Comparison of ENCODE assay signal across 15 mouse cellular contexts in genomic region chr9:42229465-42230110, GRCm38 (mm10). TPM values are rescaled to one million over a fixed set of nuclear protein-coding genes. Genes with fewer than 3 reads are reported as not detected.
DNase-seq lines count a peak whose midpoint lies in the region; ATAC-seq lines count a peak whose summit lies in the region.
"Had no signal": no experiment of that assay in that cellular context is flagged by ENCODE, and none has a peak within 500 bp of the region (broad histone marks: within the 10 kb centered on the region; RNA-seq: fewer than 3 reads in every experiment).

No protein-coding gene starts in this region.

- H3K27me3 ChIP-seq in hindbrain, embryonic 10.5 days (ENCODE audit: insufficient read depth, poor library complexity, severe bottlenecking): no peaks in the 10 kb centered on the region
- H3K27me3 ChIP-seq in hindbrain, embryonic 14.5 days (ENCODE audit: control insufficient read depth, insufficient read depth, low read length): no peaks in the 10 kb centered on the region
- no peaks in the 10 kb centered on the region for H3K27me3 ChIP-seq in forebrain, embryonic 15.5 days

- no peaks in the 10 kb centered on the region for H3K36me3 ChIP-seq in hindbrain, embryonic 10.5 days
- H3K36me3 ChIP-seq in hindbrain, embryonic 14.5 days (replicated peaks; ENCODE audit: control insufficient read depth, insufficient read depth): no peaks in the 10 kb centered on the region
- no peaks in the 10 kb centered on the region for H3K36me3 ChIP-seq in forebrain, embryonic 15.5 days

- no peak for ATAC-seq in hindbrain, embryonic 14.5 days (ENCODE audit: low FRiP score)
- ATAC-seq in forebrain, embryonic 15.5 days (replicated peaks): no peak

- H3K27ac ChIP-seq in hindbrain, embryonic 10.5 days: peak overlapping the region; percentile 77
- H3K27ac ChIP-seq in hindbrain, embryonic 14.5 days: no peak overlapping the region
- H3K27ac ChIP-seq in forebrain, embryonic 15.5 days (replicated peaks): peak overlapping the region; percentile 46
- H3K27ac ChIP-seq: gastrocnemius, adult 2 months; liver, embryonic 14.5 days had no signal

- WGBS in hindbrain, embryonic 10.5 days: 80% methylated on average over 12 of the region's 12 CpGs
- 65% methylated on average over 12 of the region's 12 CpGs for WGBS in hindbrain, embryonic 14.5 days
- 67% methylated on average over 12 of the region's 12 CpGs for WGBS in forebrain, embryonic 15.5 days

- no peak overlapping the region for H3K4me2 ChIP-seq in hindbrain, embryonic 14.5 days (replicated peaks)
- no peak overlapping the region for H3K4me2 ChIP-seq in forebrain, embryonic 15.5 days (replicated peaks)

- no peaks in the 10 kb centered on the region for H3K9me3 ChIP-seq in hindbrain, embryonic 10.5 days
- H3K9me3 ChIP-seq in hindbrain, embryonic 14.5 days (ENCODE audit: control insufficient read depth, low read length): no peaks in the 10 kb centered on the region
- H3K9me3 ChIP-seq in forebrain, embryonic 15.5 days: no peaks in the 10 kb centered on the region

- no peak overlapping the region for H3K4me3 ChIP-seq in hindbrain, embryonic 10.5 days
- H3K4me3 ChIP-seq in hindbrain, embryonic 14.5 days (replicated peaks; ENCODE audit: low read length): no peak overlapping the region
- no peak overlapping the region for H3K4me3 ChIP-seq in forebrain, embryonic 15.5 days
- H3K4me3 ChIP-seq: gastrocnemius, adult 2 months had no signal

- peaks cover 16% of the 10 kb centered on the region; the same call in 1 of the 2 replicates for H3K4me1 ChIP-seq in hindbrain, embryonic 10.5 days (replicated peaks)
- H3K4me1 ChIP-seq in hindbrain, embryonic 14.5 days (replicated peaks; ENCODE audit: control insufficient read depth, insufficient read depth, low read length): no peaks in the 10 kb centered on the region
- H3K4me1 ChIP-seq in forebrain, embryonic 15.5 days: peaks cover 5% of the 10 kb centered on the region; the same call in 1 of the 2 replicates

- H3K9ac ChIP-seq in hindbrain, embryonic 14.5 days: no peak overlapping the region
- no peak overlapping the region for H3K9ac ChIP-seq in forebrain, embryonic 15.5 days (replicated peaks)
- H3K9ac ChIP-seq: liver, embryonic 14.5 days had no signal

- DNase-seq in hindbrain, embryonic 10.5 days (ENCODE audit: low spot score): no peak
- DNase-seq in hindbrain, embryonic 14.5 days (ENCODE audit: low spot score): no peak
- peak; percentile 96 for DNase-seq in brain, adult 2 months (ENCODE audit: low read depth, low spot score)
- peak; percentile 78 to 92 for DNase-seq in cerebellum, adult 18-20 months
- DNase-seq in adipocyte (ENCODE audit: low spot score): no peak
- no peak for DNase-seq in gastrocnemius, postnatal 4 days (ENCODE audit: low spot score in 2 of 2)
- no peak for DNase-seq in frontal cortex, adult 2 months (ENCODE audit: extremely low spot score in 1 of 2, low spot score in 1 of 2)
- DNase-seq: gastrocnemius, adult 2 months; kidney, postnatal 14 days; lung, postnatal 14 days; midbrain, embryonic 14.5 days; right cerebral cortex, postnatal 4 days; thymus, adult 2 months had no signal

RNA-seq across cellular contexts. Expression of gene Sc5d, which starts 34.5 kb away (rescaled TPM):
- polyA plus RNA-seq in hindbrain, embryonic 10.5 days (2016; fragmentation: Nextera tagmentation; extraction: Ambion mirVana): 63.5 and 64.9 TPM in 2 replicates
- 88.1 and 89.3 TPM in 2 replicates for polyA plus RNA-seq in hindbrain, embryonic 14.5 days (2014; fragmentation: Nextera tagmentation; extraction: Ambion mirVana)
- polyA plus RNA-seq in forebrain, embryonic 15.5 days (2015; fragmentation: Nextera tagmentation; extraction: Ambion mirVana): 68.1 and 69.8 TPM in 2 replicates
- total RNA-seq in gastrocnemius, postnatal 4 days (2021): 10 to 100 TPM; 16.7 to 19.3 TPM
- polyA plus RNA-seq in frontal cortex, adult 2 months (2012; rRNA removed): 61.8 and 66.2 TPM in 2 replicates

Comparison
In these comparisons a context has a peak if more than half of its experiments do, and no peak if none do; other contexts are left out.
1. DNase-seq: peak in brain, adult 2 months (single experiment) and cerebellum, adult 18-20 months (2 of 2); none in hindbrain, embryonic 10.5 days (single experiment), hindbrain, embryonic 14.5 days (single experiment), adipocyte (single experiment), gastrocnemius, postnatal 4 days (0 of 2) and frontal cortex, adult 2 months (0 of 2).